Mouse (Mus musculus) C2C12 (cell line): ENCODE measurements around the gene Fn3k.

ENCODE experiments used
- CTCF ChIP-seq: IDR thresholded peaks from one replicate; pipeline ENCODE4 v1.5.1; 2011; ENCODE audit not compliant: control insufficient read depth, insufficient read depth, insufficient read length
- MYOG ChIP-seq: IDR thresholded peaks from one replicate; pipeline ENCODE4 v1.6.1; 2011; ENCODE audit not compliant: control insufficient read depth, insufficient read length; ENCODE audit errors: extremely low read depth
- USF1 ChIP-seq: IDR thresholded peaks from one replicate; pipeline ENCODE4 v1.6.1; 2011; ENCODE audit warnings: low read depth, mild to moderate bottlenecking, control low read depth, moderate library complexity

GRCm38 (mm10) chr11:121414762-121415161 lies 20.0 kb upstream of the Fn3k start:
- TF ChIP-seq CTCF (no peak), USF1 (no peak), MYOG (no peak)
